Mouse (Mus musculus) G1E (cell line): ENCODE measurements around the gene Gab1.

Experiments used
- CTCF ChIP-seq: IDR thresholded peaks from 2 replicates; pipeline ENCODE4 v1.5.1; 2012; ENCODE audit warnings: low read depth, low read length, inconsistent platforms, mixed read lengths
- POLR2AphosphoS5 ChIP-seq: IDR thresholded peaks from 2 replicates; pipeline ENCODE4 v1.6.1; 2012; ENCODE audit warnings: low read depth, low read length, inconsistent platforms; ENCODE audit not compliant: insufficient replicate concordance
- TAL1 ChIP-seq: conservative IDR thresholded peaks from 2 replicates; pipeline ENCODE4 v1.6.1; 2012; ENCODE audit warnings: low read depth, low read length, inconsistent platforms, mixed read lengths

DNA sequence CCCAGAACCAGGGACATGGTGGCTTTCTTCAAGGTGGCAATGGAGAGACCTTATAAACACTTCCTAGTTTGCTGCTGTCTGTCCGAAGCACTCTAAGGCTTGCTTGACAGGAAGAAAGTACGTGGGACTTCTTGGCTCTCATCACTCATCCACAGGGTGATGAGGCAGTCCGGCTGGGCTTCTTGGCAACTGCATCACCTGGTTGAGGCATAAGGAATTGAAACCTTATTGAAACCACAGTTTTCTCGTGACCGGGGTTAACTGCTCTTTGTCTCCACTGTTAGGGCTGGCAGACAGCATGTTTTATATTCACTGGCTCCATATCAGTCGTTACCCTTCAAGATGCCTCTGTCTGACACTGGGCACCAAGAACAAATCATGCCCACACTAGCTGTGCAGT, 40.2 kb downstream of the Gab1 start:
- TF ChIP-seq CTCF = no peak
- TF ChIP-seq TAL1 = no peak
- TF ChIP-seq POLR2AphosphoS5 = no peak
